Mouse (Mus musculus) MEL (cell line): ENCODE data around the gene Tubb5. TPM values are rescaled to one million over a fixed set of nuclear protein-coding genes. Genes with fewer than 3 reads are reported as not detected.

Experiments used
- DNase-seq: peaks from one replicate; pipeline ENCODE4 v3.0.0; 2011; ENCODE audit warnings: low read depth, low spot score
- H3K27ac ChIP-seq: 2 replicates; pipeline ENCODE4 v1.5.1; 2012; ENCODE audit warnings: low read depth, mild to moderate bottlenecking, control low read depth, low read length, moderate library complexity; ENCODE audit not compliant: control insufficient read depth
- H3K27me3 ChIP-seq, 2 experiments: fragments of 150-350 bp in 1 of 2; sonication (generic) in 1 of 2; 2 replicates each; pipeline ENCODE4 v1.6.1; 2012; ENCODE audit warnings: low read length in 2 of 2, mild to moderate bottlenecking in 2 of 2, improper control_type of control experiment in 1 of 2, moderate library complexity in 1 of 2; ENCODE audit not compliant: insufficient read depth in 2 of 2, control insufficient read depth in 1 of 2
- H3K36me3 ChIP-seq, 2 experiments: 2 replicates each; pipeline ENCODE4 v1.6.1; 2012 to 2014; ENCODE audit warnings: low read length in 2 of 2, improper control_type of control experiment in 1 of 2, inconsistent platforms in 1 of 2, mild to moderate bottlenecking in 1 of 2; ENCODE audit not compliant: insufficient read depth in 2 of 2, control insufficient read depth in 1 of 2
- H3K4me1 ChIP-seq, 2 experiments: fragments of 150-350 bp in 1 of 2; sonication (generic) in 1 of 2; 2 replicates each; pipeline ENCODE4 v1.6.1; 2012; ENCODE audit warnings: low read length in 2 of 2, improper control_type of control experiment in 1 of 2, mild to moderate bottlenecking in 1 of 2; ENCODE audit not compliant: insufficient read depth in 2 of 2, control insufficient read depth in 1 of 2
- H3K4me3 ChIP-seq, 2 experiments: fragments of 150-350 bp in 1 of 2; sonication (generic) in 1 of 2; 2 replicates each; pipeline ENCODE4 v1.5.1; 2012; ENCODE audit warnings: low read depth in 2 of 2, low read length in 2 of 2, mild to moderate bottlenecking in 2 of 2, moderate library complexity in 2 of 2, control low read depth in 1 of 2, improper control_type of control experiment in 1 of 2; ENCODE audit not compliant: control insufficient read depth in 1 of 2, insufficient read depth in 1 of 2
- H3K79me2 ChIP-seq: 2 replicates; pipeline ENCODE4 v1.6.1; 2012; ENCODE audit warnings: mild to moderate bottlenecking, low read length, moderate library complexity; ENCODE audit not compliant: control insufficient read depth, poor library complexity, insufficient read depth
- H3K9ac ChIP-seq: 2 replicates; pipeline ENCODE4 v1.6.1; 2012; ENCODE audit warnings: low read depth, mild to moderate bottlenecking, control low read depth, low read length, moderate library complexity; ENCODE audit not compliant: control insufficient read depth, poor library complexity, severe bottlenecking
- H3K9me3 ChIP-seq: fragments of 150-350 bp; sonication (generic); replicated peaks from 2 replicates; pipeline ENCODE4 v1.6.1; 2012; ENCODE audit warnings: mild to moderate bottlenecking, low read length, improper control_type of control experiment, moderate library complexity; ENCODE audit not compliant: insufficient read depth
- BHLHE40 ChIP-seq: IDR thresholded peaks from 2 replicates; pipeline ENCODE4 v1.6.1; 2012; ENCODE audit warnings: low read depth, mild to moderate bottlenecking, inconsistent platforms, low read length, improper control_type of control experiment, borderline replicate concordance
- CHD2 ChIP-seq: IDR thresholded peaks from 2 replicates; pipeline ENCODE4 v1.6.1; 2011; ENCODE audit warnings: low read length, improper control_type of control experiment
- CTCF ChIP-seq, 3 experiments: IDR thresholded peaks in 2 of 3; conservative IDR thresholded peaks in 1 of 3; 2 replicates each; pipeline ENCODE4 v1.5.1; 2011 to 2012; ENCODE audit warnings: low read length in 3 of 3, low read depth in 2 of 3, mild to moderate bottlenecking in 2 of 3, improper control_type of control experiment in 1 of 3, inconsistent platforms in 1 of 3, mixed read lengths in 1 of 3, moderate library complexity in 1 of 3; ENCODE audit not compliant: control insufficient read depth in 1 of 3, insufficient read depth in 1 of 3, poor library complexity in 1 of 3, severe bottlenecking in 1 of 3
- E2F4 ChIP-seq: IDR thresholded peaks from 2 replicates; pipeline ENCODE4 v1.6.1; 2011; ENCODE audit warnings: low read depth, low read length, improper control_type of control experiment, borderline replicate concordance
- ELF1 ChIP-seq: IDR thresholded peaks from 2 replicates; pipeline ENCODE4 v1.6.1; 2014; ENCODE audit warnings: low read depth, mild to moderate bottlenecking, inconsistent platforms, low read length, improper control_type of control experiment, moderate library complexity
- EP300 ChIP-seq, 2 experiments: IDR thresholded peaks; 2 replicates each; pipeline ENCODE4 v1.6.1; 2011; ENCODE audit warnings: improper control_type of control experiment in 2 of 2, low read length in 2 of 2, low read depth in 1 of 2, mild to moderate bottlenecking in 1 of 2
- ETS1 ChIP-seq: IDR thresholded peaks from 2 replicates; pipeline ENCODE4 v1.6.1; 2012; ENCODE audit warnings: low read depth, mild to moderate bottlenecking, inconsistent platforms, low read length, improper control_type of control experiment, moderate library complexity
- GATA1 ChIP-seq: IDR thresholded peaks from 2 replicates; pipeline ENCODE4 v1.6.1; 2011; ENCODE audit warnings: low read depth, low read length, improper control_type of control experiment
- HCFC1 ChIP-seq: IDR thresholded peaks from 2 replicates; pipeline ENCODE4 v1.6.1; 2012; ENCODE audit warnings: low read depth, mild to moderate bottlenecking, inconsistent platforms, low read length, improper control_type of control experiment, moderate library complexity
- KAT2A ChIP-seq: conservative IDR thresholded peaks from 2 replicates; pipeline ENCODE4 v1.6.1; 2012; ENCODE audit warnings: low read depth, low read length, improper control_type of control experiment, inconsistent platforms
- MAFK ChIP-seq: IDR thresholded peaks from 2 replicates; pipeline ENCODE4 v1.6.1; 2011; ENCODE audit warnings: low read depth, mild to moderate bottlenecking, low read length, improper control_type of control experiment, borderline replicate concordance
- MAX ChIP-seq: IDR thresholded peaks from 2 replicates; pipeline ENCODE4 v1.6.1; 2011; ENCODE audit warnings: low read length, improper control_type of control experiment
- MEF2A ChIP-seq: IDR thresholded peaks from 2 replicates; pipeline ENCODE4 v1.6.1; 2014; ENCODE audit warnings: low read depth, mild to moderate bottlenecking, inconsistent platforms, low read length, improper control_type of control experiment; ENCODE audit not compliant: poor library complexity, insufficient replicate concordance, severe bottlenecking; ENCODE audit errors: extremely low read depth
- MXI1 ChIP-seq: IDR thresholded peaks from 2 replicates; pipeline ENCODE4 v1.6.1; 2011; ENCODE audit warnings: mild to moderate bottlenecking, low read depth, low read length, improper control_type of control experiment
- MYC ChIP-seq: IDR thresholded peaks from 2 replicates; pipeline ENCODE4 v1.6.1; 2011; ENCODE audit warnings: low read depth, mild to moderate bottlenecking, low read length, improper control_type of control experiment, moderate library complexity
- NELFE ChIP-seq: IDR thresholded peaks from 2 replicates; pipeline ENCODE4 v1.6.1; 2011; ENCODE audit warnings: low read depth, low read length, improper control_type of control experiment
- POLR2A ChIP-seq, 2 experiments: IDR thresholded peaks; 2 replicates each; pipeline ENCODE4 v1.6.1; 2011 to 2012; ENCODE audit warnings: low read length in 2 of 2, mild to moderate bottlenecking in 2 of 2, control low read depth in 1 of 2, improper control_type of control experiment in 1 of 2, low read depth in 1 of 2, moderate library complexity in 1 of 2; ENCODE audit not compliant: control insufficient read depth in 1 of 2, insufficient read depth in 1 of 2, poor library complexity in 1 of 2
- POLR2AphosphoS5 ChIP-seq: IDR thresholded peaks from 2 replicates; pipeline ENCODE4 v1.6.1; 2012; ENCODE audit warnings: low read depth, borderline replicate concordance, mild to moderate bottlenecking, inconsistent platforms, low read length, moderate library complexity, mixed read lengths
- RAD21 ChIP-seq: IDR thresholded peaks from 2 replicates; pipeline ENCODE4 v1.6.1; 2011; ENCODE audit warnings: mild to moderate bottlenecking, low read depth, low read length, improper control_type of control experiment
- SMC3 ChIP-seq: IDR thresholded peaks from 2 replicates; pipeline ENCODE4 v1.6.1; 2011; ENCODE audit warnings: low read depth, low read length, improper control_type of control experiment
- TAL1 ChIP-seq: IDR thresholded peaks from 2 replicates; pipeline ENCODE4 v1.6.1; 2012; ENCODE audit warnings: mild to moderate bottlenecking, inconsistent platforms, low read length, moderate library complexity, mixed read lengths
- TBP ChIP-seq: IDR thresholded peaks from 2 replicates; pipeline ENCODE4 v1.8.0; 2011; ENCODE audit warnings: low read depth, low read length, improper control_type of control experiment
- UBTF ChIP-seq: IDR thresholded peaks from 2 replicates; pipeline ENCODE4 v1.6.1; 2012; ENCODE audit warnings: low read depth, mild to moderate bottlenecking, inconsistent platforms, low read length, improper control_type of control experiment, moderate library complexity, borderline replicate concordance; ENCODE audit not compliant: insufficient read depth
- USF1 ChIP-seq: IDR thresholded peaks from 2 replicates; pipeline ENCODE4 v1.6.1; 2014; ENCODE audit warnings: low read depth, mild to moderate bottlenecking, inconsistent platforms, low read length, improper control_type of control experiment, moderate library complexity
- ZMIZ1 ChIP-seq: IDR thresholded peaks from 2 replicates; pipeline ENCODE4 v1.6.1; 2012; ENCODE audit warnings: low read depth, mild to moderate bottlenecking, inconsistent platforms, low read length, improper control_type of control experiment, moderate library complexity
- ZNF384 ChIP-seq: IDR thresholded peaks from 2 replicates; pipeline ENCODE4 v1.6.1; 2012; ENCODE audit warnings: low read depth, mild to moderate bottlenecking, inconsistent platforms, low read length, improper control_type of control experiment
- polyA plus RNA-seq, 2 experiments: library from polyadenylated mRNA; stranded (reverse) in 1 of 2; unstranded in 1 of 2; fragments of >175 nt in 1 of 2; fragments of >200 nt in 1 of 2; gene quantifications; 2 replicates each; pipeline versions ENCODE4 v1.2.1 to v1.2.4; 2012; ENCODE audit warnings: low replicate concordance in 2 of 2, low read depth in 1 of 2; ENCODE audit not compliant: insufficient read length in 2 of 2, insufficient read depth in 1 of 2, missing spikeins in 1 of 2
- total RNA-seq: library from RNA; depleted of rRNA; stranded (reverse); fragments of 300-350 nt; gene quantifications from 2 replicates; pipeline ENCODE4 v1.2.3, GENCODE M21; 2012

The Tubb5 gene
- total and polyA plus RNA-seq, 3 experiments = 1,040 to 1,575 (median 1,137) TPM

GRCm38 (mm10) chr17:35816686-35817085, 21.4 kb downstream of the Tubb5 start:
- H3K9me3 ChIP-seq = no peaks in the 10 kb centered on the region
- TF ChIP-seq UBTF (no peak), RAD21 (no peak), MYC (no peak), EP300 (IDR thresholded peaks at IDR 0.05; ENCODE audit: low read depth in 1 of 2, low read length in 2 of 2) (no peak), ETS1 (no peak), POLR2A (IDR thresholded peaks at IDR 0.05; ENCODE audit: control insufficient read depth in 1 of 2, insufficient read depth in 1 of 2, low read depth in 1 of 2, low read length in 2 of 2, poor library complexity in 1 of 2) (no peak), GATA1 (no peak), TBP (no peak), E2F4 (no peak), TAL1 (no peak), KAT2A (no peak), HCFC1 (no peak), NELFE (no peak), CHD2 (no peak), CTCF (IDR thresholded peaks at IDR 0.05 in 2 of 3, conservative IDR thresholded peaks at IDR 0.05 in 1 of 3; ENCODE audit: control insufficient read depth in 1 of 3, insufficient read depth in 1 of 3, low read depth in 2 of 3, low read length in 3 of 3, poor library complexity in 1 of 3, severe bottlenecking in 1 of 3) (no peak), MEF2A (no peak)
- TF ChIP-seq, all 39 proteins: peak for 0
- H3K9ac ChIP-seq = no peak overlapping the region
- H3K4me3 ChIP-seq = no peak overlapping the region
- H3K4me1 ChIP-seq = peaks cover 3 to 28% of the 10 kb centered on the region in 2 experiments
- H3K36me3 ChIP-seq = peaks cover 0 to 22% of the 10 kb centered on the region in 2 experiments; a peak in 2 of 4 replicates
- H3K27me3 ChIP-seq = no peaks in the 10 kb centered on the region
- no peak overlapping the region for H3K27ac ChIP-seq
- no peaks in the 10 kb centered on the region for H3K79me2 ChIP-seq
- DNase-seq = no peak

GRCm38 (mm10) chr17:35815836-35816235, 22.3 kb downstream of the Tubb5 start:
- H3K79me2 ChIP-seq = no peaks in the 10 kb centered on the region
- no peaks in the 10 kb centered on the region for H3K27me3 ChIP-seq
- TF ChIP-seq USF1 (no peak), POLR2AphosphoS5 (no peak), ZNF384 (no peak), MXI1 (no peak), MAX (no peak), E2F4 (no peak), ELF1 (no peak), UBTF (no peak), MAFK (no peak), MYC (no peak), SMC3 (no peak), ZMIZ1 (no peak), TAL1 (no peak), BHLHE40 (no peak), POLR2A (IDR thresholded peaks at IDR 0.05; ENCODE audit: control insufficient read depth in 1 of 2, insufficient read depth in 1 of 2, low read depth in 1 of 2, low read length in 2 of 2, poor library complexity in 1 of 2) (no peak), ETS1 (no peak)
- H3K4me1 ChIP-seq = peaks cover 7 to 32% of the 10 kb centered on the region in 2 experiments
- no peak overlapping the region for H3K4me3 ChIP-seq
- no peak for DNase-seq
- no peak overlapping the region for H3K9ac ChIP-seq
- no peak overlapping the region for H3K27ac ChIP-seq
- H3K9me3 ChIP-seq = no peaks in the 10 kb centered on the region
- peaks cover 0 to 23% of the 10 kb centered on the region in 2 experiments; a peak in 2 of 4 replicates for H3K36me3 ChIP-seq
